In the genomic region with DNA sequence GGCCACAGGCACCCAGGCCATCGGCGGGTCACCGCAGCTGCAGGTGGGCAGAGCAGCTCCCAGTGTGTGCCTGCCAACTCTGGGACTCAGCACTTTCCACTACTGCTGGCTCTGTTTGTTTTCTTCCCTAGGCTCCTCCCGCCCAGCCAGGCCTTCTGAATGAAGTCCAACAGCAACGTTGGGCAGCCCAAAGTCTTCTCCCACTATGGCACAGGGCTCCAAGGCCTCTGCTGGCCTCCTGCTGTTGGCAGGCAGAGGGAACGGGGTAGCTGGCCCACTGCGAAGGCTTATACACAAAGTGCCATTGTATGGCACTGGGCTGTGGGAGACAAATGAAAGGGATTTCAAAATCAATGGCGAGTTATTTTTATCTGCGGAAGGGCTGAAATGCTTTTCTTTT, we compare ENCODE assay signal across 11 mouse cellular contexts.
DNase-seq lines count a peak whose midpoint lies in the region; ATAC-seq and TF ChIP-seq lines count a peak whose summit lies in the region.
"Had no signal": no experiment of that assay in that cellular context is flagged by ENCODE, and none has a peak within 500 bp of the region (broad histone marks: within the 10 kb centered on the region; RNA-seq: fewer than 3 reads in every experiment).

No protein-coding gene starts in this region.

- no peaks in the 10 kb centered on the region for H3K4me1 ChIP-seq in cerebellum, adult 2 months (ENCODE audit: control insufficient read depth, insufficient read depth, low read length)
- no peaks in the 10 kb centered on the region for H3K4me1 ChIP-seq in intestine, postnatal 0 days (replicated peaks; ENCODE audit: control insufficient read depth, insufficient read depth, low read length)
- no peaks in the 10 kb centered on the region for H3K4me1 ChIP-seq in intestine, embryonic 16.5 days (ENCODE audit: control insufficient read depth, insufficient read depth, low read length)
- peaks cover 2% of the 10 kb centered on the region; the same call in 1 of the 2 replicates for H3K4me1 ChIP-seq in limb, embryonic 15.5 days

- no peak overlapping the region for H3K9ac ChIP-seq in intestine, postnatal 0 days (ENCODE audit: low read depth, low read length)
- no peak overlapping the region for H3K9ac ChIP-seq in intestine, embryonic 16.5 days (ENCODE audit: low read depth, low read length)
- H3K9ac ChIP-seq in limb, embryonic 15.5 days, result no peak overlapping the region

- H3K9me3 ChIP-seq in intestine, postnatal 0 days (ENCODE audit: control insufficient read depth), result no peaks in the 10 kb centered on the region
- H3K9me3 ChIP-seq in intestine, embryonic 16.5 days (ENCODE audit: control insufficient read depth, low read length), result no peaks in the 10 kb centered on the region
- no peaks in the 10 kb centered on the region for H3K9me3 ChIP-seq in limb, embryonic 15.5 days

- no peak overlapping the region for H3K27ac ChIP-seq in cerebellum, adult 2 months (ENCODE audit: insufficient read depth, low read length)
- H3K27ac ChIP-seq in intestine, postnatal 0 days (ENCODE audit: low read depth, low read length), result no peak overlapping the region
- no peak overlapping the region for H3K27ac ChIP-seq in intestine, embryonic 16.5 days (ENCODE audit: low read length)
- 0 out of 2 replicates have a peak overlapping the region, but pooled peaks have one; percentile 5 for H3K27ac ChIP-seq in limb, embryonic 15.5 days

- H3K4me2 ChIP-seq in intestine, postnatal 0 days (replicated peaks; ENCODE audit: low read depth), result no peak overlapping the region
- no peak overlapping the region for H3K4me2 ChIP-seq in intestine, embryonic 16.5 days (ENCODE audit: low read depth, low read length)
- no peak overlapping the region for H3K4me2 ChIP-seq in limb, embryonic 15.5 days

- 27% methylated on average over 9 of the region's 9 CpGs for WGBS in cerebellum, adult 2 months
- 63% methylated on average over 9 of the region's 9 CpGs for WGBS in intestine, postnatal 0 days
- 63% methylated on average over 9 of the region's 9 CpGs for WGBS in intestine, embryonic 16.5 days
- 65% methylated on average over 9 of the region's 9 CpGs for WGBS in limb, embryonic 15.5 days

- no peak for ATAC-seq in intestine, postnatal 0 days
- no peak for ATAC-seq in intestine, embryonic 16.5 days
- ATAC-seq in limb, embryonic 15.5 days (ENCODE audit: insufficient number of reproducible peaks, low FRiP score, low TSS enrichment, low read depth), result no peak

- no peaks in the 10 kb centered on the region for H3K27me3 ChIP-seq in cerebellum, adult 2 months (ENCODE audit: control insufficient read depth, insufficient read depth, low read length)
- H3K27me3 ChIP-seq in intestine, postnatal 0 days (replicated peaks; ENCODE audit: control insufficient read depth, insufficient read depth, low read length), result no peaks in the 10 kb centered on the region
- no peaks in the 10 kb centered on the region for H3K27me3 ChIP-seq in intestine, embryonic 16.5 days (replicated peaks; ENCODE audit: control insufficient read depth, insufficient read depth, low read length)
- no peaks in the 10 kb centered on the region for H3K27me3 ChIP-seq in limb, embryonic 15.5 days

- no peak for TF ChIP-seq CTCF in cerebellum, adult 2 months (IDR thresholded peaks at IDR 0.05; ENCODE audit: borderline replicate concordance, insufficient read depth, low read depth, low read length)
- 0 out of 2 replicates have a peak, but pooled peaks have one; percentile 3 for TF ChIP-seq CTCF in intestine, postnatal 0 days (IDR thresholded peaks at IDR 0.05; ENCODE audit: low read depth)

- no peaks in the 10 kb centered on the region for H3K36me3 ChIP-seq in intestine, postnatal 0 days (ENCODE audit: control insufficient read depth, insufficient read depth)
- no peaks in the 10 kb centered on the region for H3K36me3 ChIP-seq in intestine, embryonic 16.5 days (ENCODE audit: control insufficient read depth, insufficient read depth, low read length)
- no peaks in the 10 kb centered on the region for H3K36me3 ChIP-seq in limb, embryonic 15.5 days

- H3K4me3 ChIP-seq in cerebellum, adult 2 months (replicated peaks; ENCODE audit: insufficient read depth, low read depth, low read length), result no peak overlapping the region
- H3K4me3 ChIP-seq in intestine, postnatal 0 days (ENCODE audit: low read depth, low read length), result no peak overlapping the region
- H3K4me3 ChIP-seq in intestine, embryonic 16.5 days (ENCODE audit: low read length), result no peak overlapping the region
- no peak overlapping the region for H3K4me3 ChIP-seq in limb, embryonic 15.5 days

- peak; percentile 15 to 39 for DNase-seq in cerebellum, adult 2 months
- DNase-seq in cerebellum, postnatal 4 days (ENCODE audit: low spot score in 2 of 2), result no peak
- peak; percentile 91 for DNase-seq in fibroblast of lung, adult 2 months (ENCODE audit: low read depth)
- no peak for DNase-seq in thymus, adult 18-20 months
- DNase-seq in urinary bladder, postnatal 14 days (ENCODE audit: low spot score), result no peak
- DNase-seq: heart, postnatal 10 days; kidney, adult 9 months; spleen, adult 18-20 months had no signal

- TF ChIP-seq POLR2A in cerebellum, adult 2 months (IDR thresholded peaks at IDR 0.05; ENCODE audit: borderline replicate concordance, insufficient read depth, low read length), result no peak

Comparison
In these comparisons a context has a peak if more than half of its experiments do, and no peak if none do; other contexts are left out.
1. DNase-seq: peak in cerebellum, adult 2 months (2 of 2) and fibroblast of lung, adult 2 months (single experiment); none in cerebellum, postnatal 4 days (0 of 2), thymus, adult 18-20 months (0 of 2) and urinary bladder, postnatal 14 days (single experiment).